Mouse (Mus musculus): ENCODE measurements around the gene 1810010D01Rik. TPM values are rescaled to one million over a fixed set of nuclear protein-coding genes. Genes with fewer than 3 reads are reported as not detected.

The 1810010D01Rik gene
- polyA plus RNA-seq, 1 experiment from 2014 or later = 0.69 TPM

GRCm38 (mm10) chr7:145221346-145221745, 13.4 kb upstream of the 1810010D01Rik start:
- DNase-seq (ENCODE audit: low spot score) = no peak
- H3K27me3 ChIP-seq (replicated peaks; ENCODE audit: control insufficient read depth, insufficient read depth, low read length) = no peaks in the 10 kb centered on the region
- H3K4me3 ChIP-seq (ENCODE audit: low read depth, low read length) = no peak overlapping the region
- H3K36me3 ChIP-seq (ENCODE audit: control insufficient read depth, insufficient read depth, low read length) = no peaks in the 10 kb centered on the region
- peaks cover 17% of the 10 kb centered on the region for H3K4me1 ChIP-seq (replicated peaks; ENCODE audit: control insufficient read depth, insufficient read depth, low read length)
- H3K4me2 ChIP-seq (ENCODE audit: low read length) = no peak overlapping the region
- no peaks in the 10 kb centered on the region for H3K9me3 ChIP-seq (ENCODE audit: control insufficient read depth, low read length)
- peak overlapping the region; percentile 75 for H3K27ac ChIP-seq (ENCODE audit: low read depth)
- H3K9ac ChIP-seq (ENCODE audit: low read length) = no peak overlapping the region
- WGBS = 36% methylated on average over 2 of the region's 2 CpGs
- no peak for ATAC-seq (replicated peaks; ENCODE audit: low FRiP score, low TSS enrichment, low read depth)

- H3K9ac ChIP-seq (ENCODE audit: low read length) = no peak overlapping the region
- H3K36me3 ChIP-seq (ENCODE audit: control insufficient read depth, insufficient read depth, low read length) = no peaks in the 10 kb centered on the region
- no peak overlapping the region for H3K4me2 ChIP-seq (ENCODE audit: low read length)
- H3K27ac ChIP-seq (ENCODE audit: low read depth) = no peak overlapping the region
- ATAC-seq (replicated peaks; ENCODE audit: low FRiP score, low TSS enrichment, low read depth) (no peak), DNase-seq (ENCODE audit: low spot score) (no peak)
- H3K9me3 ChIP-seq (ENCODE audit: control insufficient read depth, low read length) = no peaks in the 10 kb centered on the region
- H3K4me1 ChIP-seq (replicated peaks; ENCODE audit: control insufficient read depth, insufficient read depth, low read length) = peaks cover 17% of the 10 kb centered on the region
- WGBS = 77% methylated on average over 9 of the region's 9 CpGs
- H3K4me3 ChIP-seq (ENCODE audit: low read depth, low read length) = no peak overlapping the region
- no peaks in the 10 kb centered on the region for H3K27me3 ChIP-seq (replicated peaks; ENCODE audit: control insufficient read depth, insufficient read depth, low read length)
Measured at GRCm38 (mm10) chr7:145219420-145219831, 11.5 kb upstream of the 1810010D01Rik start.

DNA sequence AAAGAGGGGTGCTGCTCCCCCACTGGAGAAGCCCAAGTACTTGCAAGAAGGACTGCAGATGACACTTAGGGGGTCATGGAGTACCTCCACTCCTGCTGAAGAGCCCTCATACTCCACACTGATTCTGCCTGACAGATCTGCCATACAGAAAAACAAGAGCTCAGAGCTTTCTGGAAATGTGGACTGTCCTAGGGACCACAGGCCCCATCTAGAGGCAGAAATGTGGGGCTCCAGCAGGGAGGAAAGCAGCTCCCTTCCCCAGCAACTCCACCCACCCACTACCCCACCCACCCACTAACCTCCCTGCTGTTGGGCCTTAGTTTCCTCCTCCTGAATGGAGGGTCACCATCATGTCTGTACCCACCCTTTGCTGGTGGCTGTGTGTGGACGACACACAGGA, 8.7 kb upstream of the 1810010D01Rik start:
- Histone ChIP-seq H3K4me2 (ENCODE audit: low read length) (no peak overlapping the region), H3K4me1 (replicated peaks; ENCODE audit: control insufficient read depth, insufficient read depth, low read length) (peaks cover 9% of the 10 kb centered on the region), H3K4me3 (ENCODE audit: low read depth, low read length) (no peak overlapping the region), H3K9me3 (ENCODE audit: control insufficient read depth, low read length) (no peaks in the 10 kb centered on the region), H3K36me3 (ENCODE audit: control insufficient read depth, insufficient read depth, low read length) (no peaks in the 10 kb centered on the region), H3K27me3 (replicated peaks; ENCODE audit: control insufficient read depth, insufficient read depth, low read length) (no peaks in the 10 kb centered on the region), H3K27ac (ENCODE audit: low read depth) (no peak overlapping the region), H3K9ac (ENCODE audit: low read length) (no peak overlapping the region)
- no peak for ATAC-seq (replicated peaks; ENCODE audit: low FRiP score, low TSS enrichment, low read depth)
- no peak for DNase-seq (ENCODE audit: low spot score)
- WGBS = 47% methylated on average over 1 of the region's 1 CpGs

- 85% methylated on average over 4 of the region's 4 CpGs for WGBS
- Histone ChIP-seq H3K4me3 (ENCODE audit: low read depth, low read length) (no peak overlapping the region), H3K4me2 (ENCODE audit: low read length) (no peak overlapping the region), H3K4me1 (replicated peaks; ENCODE audit: control insufficient read depth, insufficient read depth, low read length) (peaks cover 12% of the 10 kb centered on the region), H3K36me3 (ENCODE audit: control insufficient read depth, insufficient read depth, low read length) (no peaks in the 10 kb centered on the region), H3K27ac (ENCODE audit: low read depth) (no peak overlapping the region), H3K9me3 (ENCODE audit: control insufficient read depth, low read length) (no peaks in the 10 kb centered on the region), H3K9ac (ENCODE audit: low read length) (no peak overlapping the region), H3K27me3 (replicated peaks; ENCODE audit: control insufficient read depth, insufficient read depth, low read length) (no peaks in the 10 kb centered on the region)
- DNase-seq (ENCODE audit: low spot score) (no peak), ATAC-seq (replicated peaks; ENCODE audit: low FRiP score, low TSS enrichment, low read depth) (no peak)
Measured at GRCm38 (mm10) chr7:145215476-145215875, 7.6 kb upstream of the 1810010D01Rik start.

DNA sequence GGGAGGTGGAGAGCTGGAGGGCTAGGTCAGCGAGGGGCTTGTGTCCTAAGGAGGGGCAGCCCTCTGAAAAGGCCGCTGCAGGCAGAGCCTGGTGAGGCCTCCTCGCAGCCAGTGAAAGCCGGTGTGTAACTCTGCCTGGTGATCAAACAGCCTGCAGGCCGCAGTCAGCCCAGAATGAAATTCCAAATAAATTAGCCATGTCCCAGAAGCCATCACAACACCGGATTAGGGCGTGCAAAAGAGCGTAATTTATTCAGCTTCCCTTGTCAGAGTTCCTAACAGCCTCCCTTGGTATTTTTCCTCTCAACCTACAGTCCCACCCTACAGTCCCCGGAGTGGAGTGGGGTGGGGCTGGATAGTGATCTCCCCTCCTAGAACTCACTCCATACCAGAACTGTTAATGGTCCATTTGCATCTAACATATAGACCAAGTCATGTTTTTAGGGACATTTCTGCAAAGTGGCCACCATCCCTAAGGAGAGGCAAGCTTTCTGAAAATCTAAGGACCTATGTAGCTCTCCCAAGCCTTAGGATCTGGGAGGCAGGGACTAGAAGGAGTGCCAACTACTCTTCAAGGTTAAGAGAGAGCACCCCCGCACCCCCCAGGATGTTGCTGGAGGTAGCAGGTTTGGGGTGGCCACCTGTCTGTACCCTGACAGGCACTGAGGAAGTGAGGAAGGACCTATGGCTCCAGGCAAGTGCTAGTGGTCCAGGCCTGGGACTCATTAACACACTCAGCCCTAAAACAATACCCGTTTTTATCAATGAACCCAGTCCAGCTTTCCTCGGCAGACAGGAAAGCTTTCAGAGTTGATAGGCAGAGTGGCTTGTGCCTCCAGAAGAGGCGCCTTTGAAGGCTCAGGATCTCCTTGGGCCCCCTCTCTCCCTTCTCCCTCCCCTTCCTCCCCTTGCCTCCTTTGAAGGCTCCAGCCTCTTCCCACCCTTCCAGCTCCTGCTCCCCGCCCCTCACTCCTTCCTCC, 4.1 kb upstream of the 1810010D01Rik start:
- H3K9me3 ChIP-seq (ENCODE audit: control insufficient read depth, low read length) = no peaks in the 10 kb centered on the region
- H3K4me3 ChIP-seq (ENCODE audit: low read depth, low read length) = no peak overlapping the region
- ATAC-seq (replicated peaks; ENCODE audit: low FRiP score, low TSS enrichment, low read depth) (no peak), DNase-seq (ENCODE audit: low spot score) (peak; percentile 68)
- no peak overlapping the region for H3K4me2 ChIP-seq (ENCODE audit: low read length)
- no peak overlapping the region; the same call in 1 of the 2 replicates for H3K9ac ChIP-seq (ENCODE audit: low read length)
- no peaks in the 10 kb centered on the region for H3K27me3 ChIP-seq (replicated peaks; ENCODE audit: control insufficient read depth, insufficient read depth, low read length)
- H3K4me1 ChIP-seq (replicated peaks; ENCODE audit: control insufficient read depth, insufficient read depth, low read length) = peaks cover 15% of the 10 kb centered on the region
- no peak overlapping the region for H3K27ac ChIP-seq (ENCODE audit: low read depth)
- WGBS = 27% methylated on average over 13 of the region's 14 CpGs
- no peaks in the 10 kb centered on the region for H3K36me3 ChIP-seq (ENCODE audit: control insufficient read depth, insufficient read depth, low read length)

GRCm38 (mm10) chr7:145210477-145211070, 2.7 kb upstream of the 1810010D01Rik start:
- H3K36me3 ChIP-seq (ENCODE audit: control insufficient read depth, insufficient read depth, low read length) = no peaks in the 10 kb centered on the region
- no peak overlapping the region for H3K4me2 ChIP-seq (ENCODE audit: low read length)
- ATAC-seq (replicated peaks; ENCODE audit: low FRiP score, low TSS enrichment, low read depth) (no peak), DNase-seq (ENCODE audit: low spot score) (no peak)
- no peaks in the 10 kb centered on the region for H3K9me3 ChIP-seq (ENCODE audit: control insufficient read depth, low read length)
- no peak overlapping the region for H3K9ac ChIP-seq (ENCODE audit: low read length)
- no peaks in the 10 kb centered on the region for H3K27me3 ChIP-seq (replicated peaks; ENCODE audit: control insufficient read depth, insufficient read depth, low read length)
- H3K4me3 ChIP-seq (ENCODE audit: low read depth, low read length) = no peak overlapping the region
- WGBS = 68% methylated on average over 4 of the region's 4 CpGs
- H3K4me1 ChIP-seq (replicated peaks; ENCODE audit: control insufficient read depth, insufficient read depth, low read length) = peaks cover 26% of the 10 kb centered on the region
- H3K27ac ChIP-seq (ENCODE audit: low read depth) = no peak overlapping the region

DNA sequence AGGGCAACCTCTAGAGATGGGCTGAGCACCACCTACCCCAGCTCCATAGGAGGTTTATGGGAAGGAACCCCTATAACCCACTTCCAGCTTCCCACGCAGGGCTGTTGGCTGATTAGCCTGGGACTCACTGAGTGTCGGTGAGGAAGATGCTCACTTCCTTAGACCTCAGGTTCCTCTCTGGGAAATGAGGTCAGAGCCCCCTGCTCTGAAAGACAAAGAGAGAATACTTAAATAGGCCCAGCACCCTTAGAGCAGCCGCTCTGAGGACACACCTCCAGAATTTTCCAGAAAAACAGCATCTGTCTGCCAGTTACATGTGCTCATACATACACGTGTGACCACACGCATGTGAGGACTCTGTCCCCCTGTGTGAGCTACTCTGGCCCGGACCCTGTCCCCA, 1.1 kb downstream of the 1810010D01Rik start:
- H3K9ac ChIP-seq (ENCODE audit: low read length) = peak overlapping the region; percentile 63
- H3K4me3 ChIP-seq (ENCODE audit: low read depth, low read length) = no peak overlapping the region
- 66% methylated on average over 6 of the region's 6 CpGs for WGBS
- DNase-seq (ENCODE audit: low spot score) (no peak), ATAC-seq (replicated peaks; ENCODE audit: low FRiP score, low TSS enrichment, low read depth) (peak; percentile 5; the same call in 1 of the 2 replicates)
- H3K9me3 ChIP-seq (ENCODE audit: control insufficient read depth, low read length) = no peaks in the 10 kb centered on the region
- H3K4me1 ChIP-seq (replicated peaks; ENCODE audit: control insufficient read depth, insufficient read depth, low read length) = peaks cover 24% of the 10 kb centered on the region
- H3K4me2 ChIP-seq (ENCODE audit: low read length) = peak overlapping the region; percentile 45
- peak overlapping the region; percentile 97 for H3K27ac ChIP-seq (ENCODE audit: low read depth)
- no peaks in the 10 kb centered on the region for H3K36me3 ChIP-seq (ENCODE audit: control insufficient read depth, insufficient read depth, low read length)
- H3K27me3 ChIP-seq (replicated peaks; ENCODE audit: control insufficient read depth, insufficient read depth, low read length) = no peaks in the 10 kb centered on the region

GRCm38 (mm10) chr7:145206056-145206610, 1.8 kb downstream of the 1810010D01Rik start:
- Histone ChIP-seq H3K4me2 (ENCODE audit: low read length) (peak overlapping the region; percentile 45), H3K9me3 (ENCODE audit: control insufficient read depth, low read length) (peaks cover 5% of the 10 kb centered on the region; the same call in 1 of the 2 replicates), H3K4me1 (replicated peaks; ENCODE audit: control insufficient read depth, insufficient read depth, low read length) (peaks cover 20% of the 10 kb centered on the region), H3K27ac (ENCODE audit: low read depth) (peak overlapping the region; percentile 97), H3K9ac (ENCODE audit: low read length) (peak overlapping the region; percentile 63), H3K4me3 (ENCODE audit: low read depth, low read length) (peak overlapping the region; percentile 8; the same call in 1 of the 2 replicates), H3K27me3 (replicated peaks; ENCODE audit: control insufficient read depth, insufficient read depth, low read length) (no peaks in the 10 kb centered on the region), H3K36me3 (ENCODE audit: control insufficient read depth, insufficient read depth, low read length) (no peaks in the 10 kb centered on the region)
- WGBS = 1% methylated on average over 28 of the region's 34 CpGs
- ATAC-seq (replicated peaks; ENCODE audit: low FRiP score, low TSS enrichment, low read depth) = peak; percentile 89
- DNase-seq (ENCODE audit: low spot score) = peak; percentile 88

Measured in intestine, embryonic 14.5 days (tissue).